Comparison of ENCODE assay signal across 8 mouse cellular contexts in the genomic region with DNA sequence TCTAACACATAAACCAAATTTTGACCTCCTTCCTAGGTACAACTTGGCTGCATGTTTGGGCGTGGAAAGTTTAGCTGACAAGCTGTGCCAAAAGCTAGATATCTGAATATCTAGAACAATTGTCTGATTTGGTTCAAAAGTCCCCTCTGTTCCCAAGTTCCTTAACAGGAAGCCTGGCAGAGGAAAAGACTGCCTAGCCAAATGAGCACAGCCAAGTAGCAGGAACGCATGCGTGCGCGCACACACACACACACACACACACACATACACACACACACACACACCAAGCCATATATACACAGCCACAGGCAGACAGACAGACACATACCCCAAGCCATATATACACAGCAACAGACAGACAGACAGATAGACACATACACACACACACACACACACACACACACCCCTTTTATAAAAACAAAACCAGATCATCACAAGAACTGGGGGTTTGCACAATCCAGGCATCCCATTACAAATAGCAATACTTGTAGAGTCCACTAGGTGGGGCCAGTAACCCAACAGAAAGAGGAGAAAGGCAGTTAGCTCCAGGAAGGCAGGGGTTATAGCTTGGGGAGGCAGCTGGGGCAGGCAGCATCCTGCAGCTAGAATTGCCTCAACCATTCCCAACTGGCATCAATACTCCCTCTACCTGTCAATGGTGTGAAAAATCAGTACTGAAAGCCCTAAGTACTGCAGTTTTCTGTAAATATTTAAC.
DNase-seq lines count a peak whose midpoint lies in the region; ATAC-seq and TF ChIP-seq lines count a peak whose summit lies in the region.

No protein-coding gene starts in this region.

- no peak for TF ChIP-seq EP300 in heart, postnatal 0 days (IDR thresholded peaks at IDR 0.05; ENCODE audit: low read depth)

- no peaks in the 10 kb centered on the region; the same call in 1 of the 2 replicates for H3K4me1 ChIP-seq in G1E (ENCODE audit: insufficient read depth, low read depth, low read length)
- 0 out of 2 replicates have a peak, but pooled peaks cover 6% of the 10 kb centered on the region for H3K4me1 ChIP-seq in heart, postnatal 0 days (ENCODE audit: control insufficient read depth, insufficient read depth)
- H3K4me1 ChIP-seq in midbrain, embryonic 16.5 days (ENCODE audit: control insufficient read depth, insufficient read depth, low read length): peaks cover 28% of the 10 kb centered on the region

- H3K9me3 ChIP-seq in G1E (replicated peaks): no peaks in the 10 kb centered on the region
- no peaks in the 10 kb centered on the region for H3K9me3 ChIP-seq in heart, postnatal 0 days (replicated peaks; ENCODE audit: control insufficient read depth, low read length)
- no peaks in the 10 kb centered on the region for H3K9me3 ChIP-seq in midbrain, embryonic 16.5 days (replicated peaks; ENCODE audit: control insufficient read depth, low read length, poor library complexity, severe bottlenecking)

- WGBS in heart, postnatal 0 days: 43% methylated on average over 5 of the region's 5 CpGs
- WGBS in midbrain, embryonic 16.5 days: 80% methylated on average over 5 of the region's 5 CpGs

- H3K27me3 ChIP-seq in G1E (ENCODE audit: insufficient read depth, low read length): peaks cover 14% of the 10 kb centered on the region; the same call in 1 of the 2 replicates
- no peaks in the 10 kb centered on the region for H3K27me3 ChIP-seq in heart, postnatal 0 days (ENCODE audit: control insufficient read depth, insufficient read depth, low read length)
- H3K27me3 ChIP-seq in midbrain, embryonic 16.5 days (ENCODE audit: control insufficient read depth, insufficient read depth, low read depth, low read length): no peaks in the 10 kb centered on the region

- H3K36me3 ChIP-seq in G1E (replicated peaks): no peaks in the 10 kb centered on the region
- no peaks in the 10 kb centered on the region for H3K36me3 ChIP-seq in heart, postnatal 0 days (replicated peaks; ENCODE audit: control insufficient read depth, insufficient read depth, low read length)
- H3K36me3 ChIP-seq in midbrain, embryonic 16.5 days (ENCODE audit: control insufficient read depth, insufficient read depth, low read length): no peaks in the 10 kb centered on the region

- ATAC-seq in G1E (ENCODE audit: extremely low read depth, insufficient number of reproducible peaks, low FRiP score, poor library complexity, severe bottlenecking): no peak
- peak; percentile 59 for ATAC-seq in heart, postnatal 0 days (ENCODE audit: insufficient read depth, low read depth)
- ATAC-seq in midbrain, embryonic 16.5 days: peak; percentile 54; the same call in 1 of the 2 replicates

- H3K4me3 ChIP-seq in G1E (ENCODE audit: low read depth, low read length): no peak overlapping the region
- H3K4me3 ChIP-seq in heart, postnatal 0 days (ENCODE audit: low read depth, low read length): no peak overlapping the region
- H3K4me3 ChIP-seq in midbrain, embryonic 16.5 days (ENCODE audit: low read depth, low read length): no peak overlapping the region

- TF ChIP-seq CTCF in G1E (IDR thresholded peaks at IDR 0.05; ENCODE audit: low read depth, low read length): no peak; the same call in 1 of the 2 replicates
- peak; percentile 93 for TF ChIP-seq CTCF in heart, postnatal 0 days (IDR thresholded peaks at IDR 0.05; ENCODE audit: low read depth)

- peak overlapping the region; percentile 41; the same call in 1 of the 2 replicates for H3K27ac ChIP-seq in heart, postnatal 0 days (ENCODE audit: low read depth)
- peak overlapping the region; percentile 85 for H3K27ac ChIP-seq in midbrain, embryonic 16.5 days (ENCODE audit: low read length)

- H3K9ac ChIP-seq in heart, postnatal 0 days (replicated peaks; ENCODE audit: low read depth, low read length): no peak overlapping the region
- H3K9ac ChIP-seq in midbrain, embryonic 16.5 days (ENCODE audit: low read depth, low read length): no peak overlapping the region

- peak; percentile 70 to 89 for DNase-seq in layer of hippocampus, adult 18-20 months (ENCODE audit: low spot score in 2 of 2)
- no peak for DNase-seq in layer of hippocampus, postnatal 25 days (ENCODE audit: extremely low spot score in 1 of 2, low spot score in 1 of 2)
- DNase-seq in G1E (ENCODE audit: low spot score): peak; percentile 44
- DNase-seq in cerebellum, postnatal 10 days: peak; percentile 86 to 90
- peak; percentile 75 for DNase-seq in heart, postnatal 0 days (ENCODE audit: low spot score)
- DNase-seq in left cerebral cortex, adult 18-20 months (ENCODE audit: low spot score in 2 of 2): peak; percentile 73
- peak; percentile 64 for DNase-seq in thymus, postnatal 4 days

- no peak overlapping the region for H3K4me2 ChIP-seq in heart, postnatal 0 days (ENCODE audit: low read depth, low read length)
- no peak overlapping the region for H3K4me2 ChIP-seq in midbrain, embryonic 16.5 days (ENCODE audit: low read length)

Comparison
In these comparisons a context has a peak if more than half of its experiments do, and no peak if none do; other contexts are left out.
1. DNase-seq: peak in layer of hippocampus, adult 18-20 months (2 of 2), G1E (single experiment), cerebellum, postnatal 10 days (2 of 2), heart, postnatal 0 days (single experiment), left cerebral cortex, adult 18-20 months (2 of 2) and thymus, postnatal 4 days (single experiment); none in layer of hippocampus, postnatal 25 days (0 of 2).